Mouse (Mus musculus) hindbrain, embryonic 16.5 days (tissue): ENCODE measurements at regions not wholly inside any gene's neighbourhood (a gene's known extent, or its start where the extent isn't known, plus 50 kb on each side); places are given as distances from the start of the nearest gene placed in this dataset.

Source experiments
- ATAC-seq: fragments of 200-750 bp; cut with Nextera tagmentation; 2 replicates; pipeline ENCODE4 v1.8.0; 2017; ENCODE audit warnings: moderate TSS enrichment, moderate library complexity
- H3K27ac ChIP-seq: fragments of 300-500 bp; sonication (generic); 2 replicates; pipeline ENCODE4 v1.5.1; 2014; ENCODE audit warnings: low read depth, mild to moderate bottlenecking, control low read depth, low read length, moderate library complexity
- H3K27me3 ChIP-seq: fragments of 300-500 bp; sonication (generic); replicated peaks from 2 replicates; pipeline ENCODE4 v1.6.1; 2014; ENCODE audit warnings: low read length; ENCODE audit not compliant: control insufficient read depth, insufficient read depth
- H3K36me3 ChIP-seq: fragments of 300-500 bp; sonication (generic); 2 replicates; pipeline ENCODE4 v1.6.1; 2014; ENCODE audit warnings: mild to moderate bottlenecking, low read length, moderate library complexity, mixed read lengths; ENCODE audit not compliant: control insufficient read depth, insufficient read depth
- H3K4me1 ChIP-seq: fragments of 300-500 bp; sonication (generic); 2 replicates; pipeline ENCODE4 v1.6.1; 2014; ENCODE audit warnings: low read depth, low read length; ENCODE audit not compliant: control insufficient read depth, insufficient read depth
- H3K4me2 ChIP-seq: fragments of 300-500 bp; sonication (generic); 2 replicates; pipeline ENCODE4 v1.6.1; 2014; ENCODE audit warnings: mild to moderate bottlenecking, low read length, control low read depth, moderate library complexity
- H3K4me3 ChIP-seq: fragments of 300-500 bp; sonication (generic); 2 replicates; pipeline ENCODE4 v1.5.1; 2014; ENCODE audit warnings: mild to moderate bottlenecking, low read length, control low read depth, moderate library complexity
- H3K9ac ChIP-seq: fragments of 300-500 bp; sonication (generic); 2 replicates; pipeline ENCODE4 v1.6.1; 2014; ENCODE audit warnings: low read depth, mild to moderate bottlenecking, control low read depth, low read length, moderate library complexity
- H3K9me3 ChIP-seq: fragments of 300-500 bp; sonication (generic); 2 replicates; pipeline ENCODE4 v1.6.1; 2014; ENCODE audit warnings: mild to moderate bottlenecking, low read length, moderate library complexity; ENCODE audit not compliant: control insufficient read depth
- WGBS: fragments of 180-500 bp; shearing (Covaris S2); extraction: QIAGEN DNeasy Blood & Tissue Kit; methylation state at CpG from one replicate; pipeline ENCODE4 v1.1.7; 2014; 5-methylcytosine and 5-hydroxymethylcytosine counted together

GRCm38 (mm10) chr10:122560001-122560695 is 111.8 kb downstream of the Avpr1a start:
- ATAC-seq: no peak
- Histone ChIP-seq H3K4me2 (no peak overlapping the region), H3K27ac (no peak overlapping the region), H3K4me1 (no peaks in the 10 kb centered on the region; the same call in 1 of the 2 replicates), H3K9ac (no peak overlapping the region), H3K4me3 (no peak overlapping the region), H3K27me3 (no peaks in the 10 kb centered on the region), H3K36me3 (no peaks in the 10 kb centered on the region), H3K9me3 (no peaks in the 10 kb centered on the region)
- 77% methylated on average over 10 of the region's 10 CpGs for WGBS

DNA sequence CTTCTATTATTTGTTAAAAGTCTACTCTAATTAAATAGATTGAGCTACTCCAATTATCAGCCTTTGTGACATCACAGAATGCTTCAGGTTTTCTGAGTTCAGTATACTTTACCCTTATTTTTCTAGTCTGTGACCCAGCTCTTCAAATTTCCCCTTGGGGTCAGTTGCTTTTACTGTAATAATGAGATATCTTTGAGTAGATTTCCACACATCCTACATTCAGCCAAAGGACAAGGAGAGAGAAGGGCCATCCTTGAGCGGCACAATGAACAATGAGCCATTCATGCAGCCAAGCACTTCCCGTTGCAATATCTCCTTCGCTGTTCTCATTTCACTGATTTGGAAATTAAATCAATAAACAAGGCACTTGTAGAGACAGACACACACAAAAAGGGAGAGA is 113.6 kb downstream of the Avpr1a start:
- H3K9ac ChIP-seq: no peak overlapping the region
- no peak overlapping the region for H3K27ac ChIP-seq
- H3K4me3 ChIP-seq: no peak overlapping the region
- no peaks in the 10 kb centered on the region for H3K9me3 ChIP-seq
- no peak overlapping the region for H3K4me2 ChIP-seq
- ATAC-seq: no peak
- H3K27me3 ChIP-seq: no peaks in the 10 kb centered on the region
- no peaks in the 10 kb centered on the region; the same call in 1 of the 2 replicates for H3K4me1 ChIP-seq
- 61% methylated on average over 3 of the region's 3 CpGs for WGBS
- no peaks in the 10 kb centered on the region for H3K36me3 ChIP-seq

DNA sequence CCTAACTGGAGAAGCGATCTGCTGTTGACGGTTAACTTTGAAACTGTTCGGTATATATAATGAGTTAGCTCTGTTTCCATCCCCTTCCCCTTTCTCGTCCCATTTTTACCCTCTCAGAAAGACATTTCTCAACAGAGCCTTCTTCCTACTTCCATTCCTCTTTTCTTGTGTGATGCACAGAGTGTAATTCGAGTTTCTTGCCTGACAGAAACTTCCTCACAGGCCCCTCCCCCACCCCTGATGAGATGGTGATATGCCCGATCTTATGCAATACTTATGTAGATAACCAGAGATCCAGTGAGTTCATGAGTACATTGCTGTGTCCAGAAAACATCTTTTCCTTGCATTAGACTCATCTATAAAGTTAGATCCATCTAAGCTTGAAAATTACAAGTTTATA is 114.2 kb downstream of the Avpr1a start:
- Histone ChIP-seq H3K27ac (no peak overlapping the region), H3K9me3 (no peaks in the 10 kb centered on the region), H3K27me3 (no peaks in the 10 kb centered on the region), H3K4me2 (no peak overlapping the region), H3K9ac (no peak overlapping the region), H3K4me1 (no peaks in the 10 kb centered on the region; the same call in 1 of the 2 replicates), H3K36me3 (no peaks in the 10 kb centered on the region), H3K4me3 (no peak overlapping the region)
- ATAC-seq: no peak
- WGBS: 83% methylated on average over 6 of the region's 6 CpGs

GRCm38 (mm10) chr10:122563973-122564372 is 114.6 kb upstream of the Ppm1h start:
- 22% methylated on average over 10 of the region's 10 CpGs for WGBS

GRCm38 (mm10) chr10:122564473-122564872 is 114.1 kb upstream of the Ppm1h start:
- Histone ChIP-seq H3K9ac (peak overlapping the region; percentile 42; the same call in 1 of the 2 replicates), H3K4me2 (peak overlapping the region; percentile 38)
- no peak for ATAC-seq

More at GRCm38 (mm10) chr10:122563973-122564372, 114.6 kb upstream of the Ppm1h start:
- peak overlapping the region; percentile 42; the same call in 1 of the 2 replicates for H3K9ac ChIP-seq
- H3K4me2 ChIP-seq: peak overlapping the region; percentile 38
- no peaks in the 10 kb centered on the region for H3K9me3 ChIP-seq
- H3K36me3 ChIP-seq: no peaks in the 10 kb centered on the region
- no peaks in the 10 kb centered on the region for H3K27me3 ChIP-seq
- peak; percentile 64 for ATAC-seq
- H3K4me3 ChIP-seq: no peak overlapping the region
- H3K4me1 ChIP-seq: no peaks in the 10 kb centered on the region; the same call in 1 of the 2 replicates
- H3K27ac ChIP-seq: 0 out of 2 replicates have a peak overlapping the region, but pooled peaks have one; percentile 1

DNA sequence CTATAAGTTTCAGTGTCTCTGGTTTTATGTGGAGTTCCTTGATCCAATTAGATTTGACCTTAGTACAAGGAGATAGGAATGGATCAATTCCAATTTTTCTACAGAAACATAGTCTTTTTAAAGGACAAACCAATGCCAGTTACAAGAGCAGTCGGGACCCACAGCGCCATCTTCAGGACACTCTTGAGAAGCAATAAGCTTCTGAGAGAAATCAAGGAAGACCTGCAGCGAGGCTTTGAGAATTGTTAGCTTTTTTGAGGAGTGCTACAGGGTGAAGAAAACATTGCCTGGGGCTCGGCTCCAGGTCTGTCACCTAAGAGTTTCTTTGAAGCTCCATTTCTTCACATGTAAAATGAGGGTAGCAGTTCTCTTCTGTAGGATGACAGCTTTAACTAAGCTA is 112.0 kb upstream of the Ppm1h start:
- no peak overlapping the region for H3K9ac ChIP-seq
- H3K4me3 ChIP-seq: no peak overlapping the region
- H3K27me3 ChIP-seq: no peaks in the 10 kb centered on the region
- no peak for ATAC-seq
- H3K27ac ChIP-seq: no peak overlapping the region
- WGBS: 58% methylated on average over 4 of the region's 4 CpGs
- H3K9me3 ChIP-seq: no peaks in the 10 kb centered on the region
- no peaks in the 10 kb centered on the region for H3K36me3 ChIP-seq
- no peaks in the 10 kb centered on the region; the same call in 1 of the 2 replicates for H3K4me1 ChIP-seq
- H3K4me2 ChIP-seq: no peak overlapping the region

More at GRCm38 (mm10) chr10:122564473-122564872, 114.1 kb upstream of the Ppm1h start:
- Histone ChIP-seq H3K9me3 (no peaks in the 10 kb centered on the region), H3K36me3 (no peaks in the 10 kb centered on the region), H3K4me3 (no peak overlapping the region), H3K27ac (no peak overlapping the region), H3K4me1 (no peaks in the 10 kb centered on the region; the same call in 1 of the 2 replicates), H3K27me3 (no peaks in the 10 kb centered on the region)
- 84% methylated on average over 10 of the region's 10 CpGs for WGBS

- Histone ChIP-seq H3K9me3 (no peaks in the 10 kb centered on the region), H3K27ac (no peak overlapping the region), H3K9ac (no peak overlapping the region), H3K4me1 (no peaks in the 10 kb centered on the region; the same call in 1 of the 2 replicates), H3K27me3 (no peaks in the 10 kb centered on the region), H3K4me2 (no peak overlapping the region), H3K4me3 (no peak overlapping the region), H3K36me3 (no peaks in the 10 kb centered on the region)
- ATAC-seq: no peak
- WGBS: 59% methylated on average over 13 of the region's 13 CpGs
These were observed 108.9 kb upstream of the Ppm1h start for GRCm38 (mm10) chr10:122569546-122570202.

- ATAC-seq: peak; percentile 45; the same call in 1 of the 2 replicates
- H3K9me3 ChIP-seq: no peaks in the 10 kb centered on the region
- H3K4me1 ChIP-seq: no peaks in the 10 kb centered on the region; the same call in 1 of the 2 replicates
- H3K9ac ChIP-seq: no peak overlapping the region
- H3K4me3 ChIP-seq: no peak overlapping the region
- no peak overlapping the region for H3K4me2 ChIP-seq
- H3K36me3 ChIP-seq: no peaks in the 10 kb centered on the region
- no peak overlapping the region for H3K27ac ChIP-seq
- 43% methylated on average over 13 of the region's 13 CpGs for WGBS
- no peaks in the 10 kb centered on the region for H3K27me3 ChIP-seq
These were observed 107.5 kb upstream of the Ppm1h start for GRCm38 (mm10) chr10:122570909-122571551.
